Mouse (Mus musculus) kidney, adult 18-20 months (tissue): ENCODE measurements around the gene C130032M10Rik.

Experiments used
- DNase-seq: peaks from one replicate; pipeline ENCODE4 v3.0.0; 2021

The C130032M10Rik gene

GRCm38 (mm10) chr9:114515364-114515763, at the start of gene C130032M10Rik:
TSS of gene C130032M10Rik (plus strand) at chr9:114515697.
- no peak for DNase-seq

- DNase-seq = no peak
These were observed 48.6 kb upstream of the C130032M10Rik start for GRCm38 (mm10) chr9:114466871-114467270.

GRCm38 (mm10) chr9:114468217-114468616, 47.3 kb upstream of the C130032M10Rik start:
- no peak for DNase-seq

- DNase-seq = no peak
These were observed 46.8 kb upstream of the C130032M10Rik start for GRCm38 (mm10) chr9:114468701-114469100.

- DNase-seq = no peak
These were observed 43.6 kb upstream of the C130032M10Rik start for GRCm38 (mm10) chr9:114471892-114472291.

GRCm38 (mm10) chr9:114477019-114477418, 38.5 kb upstream of the C130032M10Rik start:
- DNase-seq = no peak

GRCm38 (mm10) chr9:114480940-114481339, 34.6 kb upstream of the C130032M10Rik start:
- DNase-seq = no peak

GRCm38 (mm10) chr9:114484771-114485170, 30.7 kb upstream of the C130032M10Rik start:
- no peak for DNase-seq

GRCm38 (mm10) chr9:114486808-114487207, 28.7 kb upstream of the C130032M10Rik start:
- DNase-seq = no peak

GRCm38 (mm10) chr9:114487481-114488258, 27.8 kb upstream of the C130032M10Rik start:
- no peak for DNase-seq

- DNase-seq = no peak
These were observed 19.0 kb upstream of the C130032M10Rik start for GRCm38 (mm10) chr9:114496469-114496868.

GRCm38 (mm10) chr9:114498218-114498617, 17.3 kb upstream of the C130032M10Rik start:
- DNase-seq = peak; percentile 87

GRCm38 (mm10) chr9:114499783-114500515, 15.5 kb upstream of the C130032M10Rik start:
- DNase-seq = peak; percentile 70

GRCm38 (mm10) chr9:114501111-114501510, 14.4 kb upstream of the C130032M10Rik start:
- no peak for DNase-seq

- DNase-seq = no peak
These were observed 13.6 kb upstream of the C130032M10Rik start for GRCm38 (mm10) chr9:114501913-114502312.

- no peak for DNase-seq
These were observed 12.6 kb upstream of the C130032M10Rik start for GRCm38 (mm10) chr9:114502711-114503427.

GRCm38 (mm10) chr9:114504816-114505215, 10.7 kb upstream of the C130032M10Rik start, which contains the start of gene Ccr4:
TSS of gene Ccr4 (minus strand) at chr9:114504916.
- no peak for DNase-seq

- DNase-seq = no peak
These were observed 8.9 kb upstream of the C130032M10Rik start for GRCm38 (mm10) chr9:114506564-114506963.

- no peak for DNase-seq
These were observed 8.1 kb upstream of the C130032M10Rik start for GRCm38 (mm10) chr9:114507421-114507820.

- DNase-seq = no peak
These were observed 5.7 kb upstream of the C130032M10Rik start for GRCm38 (mm10) chr9:114509785-114510184.

GRCm38 (mm10) chr9:114512831-114513230, 2.7 kb upstream of the C130032M10Rik start:
- no peak for DNase-seq

GRCm38 (mm10) chr9:114517924-114518497, 2.5 kb downstream of the C130032M10Rik start:
- no peak for DNase-seq
